Mouse (Mus musculus) liver, postnatal 0 days (tissue): ENCODE results near the gene Myadml2.

Experiments used
- CTCF ChIP-seq: sonication (generic); IDR thresholded peaks from 2 replicates; pipeline ENCODE4 v1.5.1; 2016; ENCODE audit warnings: antibody characterized with exemption, low read depth
- EP300 ChIP-seq: IDR thresholded peaks from 2 replicates; pipeline ENCODE4 v1.6.1; 2016; ENCODE audit warnings: antibody characterized with exemption, low read depth, mild to moderate bottlenecking

- no peak for TF ChIP-seq EP300
- TF ChIP-seq CTCF, result no peak
Observed at GRCm38 (mm10) chr11:120608241-120609034, 39.5 kb downstream of the Myadml2 start, which contains the start of gene Npb.
